Mouse (Mus musculus) forebrain, embryonic 16.5 days (tissue): Measurements from ENCODE around the gene Gna13. TPM values are rescaled to one million over a fixed set of nuclear protein-coding genes. Genes with fewer than 3 reads are reported as not detected.
A peak's percentile ranks its signal among the peaks of the same experiment; 100 is the strongest.

ENCODE experiments used
- ATAC-seq: fragments of 200-750 bp; cut with Nextera tagmentation; 2 replicates; pipeline ENCODE4 v1.8.0; 2017; ENCODE audit warnings: mild to moderate bottlenecking, moderate library complexity
- H3K27ac ChIP-seq: fragments of 300-500 bp; sonication (generic); 2 replicates; pipeline ENCODE4 v1.5.1; 2014; ENCODE audit warnings: low read length, control low read depth
- H3K27me3 ChIP-seq: fragments of 300-500 bp; sonication (generic); replicated peaks from 2 replicates; pipeline ENCODE4 v1.6.1; 2014; ENCODE audit warnings: low read length; ENCODE audit not compliant: control insufficient read depth, insufficient read depth
- H3K36me3 ChIP-seq: fragments of 300-500 bp; sonication (generic); 2 replicates; pipeline ENCODE4 v1.6.1; 2014; ENCODE audit not compliant: control insufficient read depth, insufficient read depth
- H3K4me1 ChIP-seq: fragments of 300-500 bp; sonication (generic); replicated peaks from 2 replicates; pipeline ENCODE4 v1.6.1; 2014; ENCODE audit warnings: low read length; ENCODE audit not compliant: control insufficient read depth, insufficient read depth
- H3K4me2 ChIP-seq: fragments of 300-500 bp; sonication (generic); 2 replicates; pipeline ENCODE4 v1.6.1; 2014; ENCODE audit warnings: mild to moderate bottlenecking, low read length, control low read depth
- H3K4me3 ChIP-seq: fragments of 300-500 bp; sonication (generic); replicated peaks from 2 replicates; pipeline ENCODE4 v1.5.1; 2014; ENCODE audit warnings: mild to moderate bottlenecking, low read length, control low read depth
- H3K9ac ChIP-seq: fragments of 300-500 bp; sonication (generic); replicated peaks from 2 replicates; pipeline ENCODE4 v1.6.1; 2014; ENCODE audit warnings: low read depth, low read length, control low read depth
- H3K9me3 ChIP-seq: fragments of 300-500 bp; sonication (generic); 2 replicates; pipeline ENCODE4 v1.6.1; 2016; ENCODE audit warnings: low read length; ENCODE audit not compliant: control insufficient read depth
- WGBS: fragments of 180-500 bp; shearing (Covaris S2); extraction: QIAGEN DNeasy Blood & Tissue Kit; methylation state at CpG from one replicate; pipeline ENCODE4 v1.1.7; 2014; 5-methylcytosine and 5-hydroxymethylcytosine counted together
- polyA plus RNA-seq: library from polyadenylated mRNA; unstranded; fragments of >200 nt; fragmentation: Nextera tagmentation; extraction: Ambion mirVana; gene quantifications from 2 replicates; pipeline ENCODE4 v1.2.1, GENCODE M21; 2015

The Gna13 gene
- polyA plus RNA-seq, 1 experiment from 2014 or later: 16.1 TPM

- peaks cover 8% of the 10 kb centered on the region for H3K4me1 ChIP-seq
- no peaks in the 10 kb centered on the region for H3K9me3 ChIP-seq
- H3K27ac ChIP-seq: no peak overlapping the region
- peaks cover 11% of the 10 kb centered on the region for H3K36me3 ChIP-seq
- ATAC-seq: peak; percentile 53
- peak overlapping the region; percentile 65 for H3K4me2 ChIP-seq
- no peaks in the 10 kb centered on the region for H3K27me3 ChIP-seq
- peak overlapping the region; percentile 53 for H3K9ac ChIP-seq
- WGBS: 2% methylated on average over 32 of the region's 32 CpGs
- peak overlapping the region; percentile 45 for H3K4me3 ChIP-seq
Measured at GRCm38 (mm10) chr11:109439829-109440340, 77.3 kb downstream of the Gna13 start.

GRCm38 (mm10) chr11:109440641-109441040 is 78.0 kb downstream of the Gna13 start:
- Histone ChIP-seq H3K4me1 (peaks cover 11% of the 10 kb centered on the region), H3K27me3 (no peaks in the 10 kb centered on the region), H3K27ac (no peak overlapping the region), H3K4me3 (no peak overlapping the region), H3K4me2 (no peak overlapping the region), H3K9ac (no peak overlapping the region), H3K9me3 (no peaks in the 10 kb centered on the region), H3K36me3 (peaks cover 6% of the 10 kb centered on the region; the same call in 1 of the 2 replicates)
- no peak for ATAC-seq
- WGBS: 63% methylated on average over 4 of the region's 4 CpGs

GRCm38 (mm10) chr11:109441119-109441518 is 78.5 kb downstream of the Gna13 start:
- no peak for ATAC-seq
- Histone ChIP-seq H3K4me2 (no peak overlapping the region), H3K4me1 (peaks cover 11% of the 10 kb centered on the region), H3K27me3 (no peaks in the 10 kb centered on the region), H3K27ac (no peak overlapping the region), H3K9ac (no peak overlapping the region), H3K9me3 (no peaks in the 10 kb centered on the region), H3K36me3 (peaks cover 6% of the 10 kb centered on the region; the same call in 1 of the 2 replicates), H3K4me3 (no peak overlapping the region)
- 61% methylated on average over 3 of the region's 3 CpGs for WGBS

GRCm38 (mm10) chr11:109442166-109442730 is 79.6 kb downstream of the Gna13 start:
- no peak overlapping the region for H3K27ac ChIP-seq
- no peak overlapping the region for H3K4me2 ChIP-seq
- no peak for ATAC-seq
- peaks cover 5% of the 10 kb centered on the region; the same call in 1 of the 2 replicates for H3K36me3 ChIP-seq
- H3K27me3 ChIP-seq: no peaks in the 10 kb centered on the region
- no peak overlapping the region for H3K4me3 ChIP-seq
- H3K9me3 ChIP-seq: no peaks in the 10 kb centered on the region
- peaks cover 11% of the 10 kb centered on the region for H3K4me1 ChIP-seq
- no peak overlapping the region for H3K9ac ChIP-seq
- 70% methylated on average over 5 of the region's 5 CpGs for WGBS

- Histone ChIP-seq H3K4me2 (no peak overlapping the region), H3K27ac (no peak overlapping the region), H3K36me3 (no peaks in the 10 kb centered on the region), H3K9me3 (no peaks in the 10 kb centered on the region), H3K4me3 (no peak overlapping the region), H3K4me1 (peaks cover 11% of the 10 kb centered on the region), H3K27me3 (no peaks in the 10 kb centered on the region), H3K9ac (no peak overlapping the region)
- WGBS: 92% methylated on average over 8 of the region's 8 CpGs
- ATAC-seq: no peak
Measured at GRCm38 (mm10) chr11:109443468-109444263, 81.0 kb downstream of the Gna13 start.

- ATAC-seq: no peak
- Histone ChIP-seq H3K4me1 (peaks cover 8% of the 10 kb centered on the region), H3K4me2 (no peak overlapping the region), H3K27me3 (no peaks in the 10 kb centered on the region), H3K36me3 (no peaks in the 10 kb centered on the region), H3K9ac (no peak overlapping the region), H3K27ac (no peak overlapping the region), H3K4me3 (no peak overlapping the region), H3K9me3 (no peaks in the 10 kb centered on the region)
- 39% methylated on average over 7 of the region's 7 CpGs for WGBS
Measured at GRCm38 (mm10) chr11:109444600-109444999, 82.0 kb downstream of the Gna13 start.

- Histone ChIP-seq H3K4me1 (0 out of 2 replicates have a peak, but pooled peaks cover 3% of the 10 kb centered on the region), H3K9me3 (no peaks in the 10 kb centered on the region), H3K4me3 (no peak overlapping the region), H3K27me3 (no peaks in the 10 kb centered on the region), H3K27ac (no peak overlapping the region), H3K36me3 (no peaks in the 10 kb centered on the region), H3K4me2 (no peak overlapping the region), H3K9ac (no peak overlapping the region)
- peak; percentile 69 for ATAC-seq
- 39% methylated on average over 13 of the region's 13 CpGs for WGBS
Measured at GRCm38 (mm10) chr11:109445438-109446035, 82.9 kb downstream of the Gna13 start.
